Mouse (Mus musculus): ENCODE data around the gene Zfhx2.
"Not testable (repeated sequence)": the region's sequence is repeated elsewhere in the genome, so short reads cannot be mapped to it uniquely, and the experiment has no call there.

Zfhx2 gene

DNA sequence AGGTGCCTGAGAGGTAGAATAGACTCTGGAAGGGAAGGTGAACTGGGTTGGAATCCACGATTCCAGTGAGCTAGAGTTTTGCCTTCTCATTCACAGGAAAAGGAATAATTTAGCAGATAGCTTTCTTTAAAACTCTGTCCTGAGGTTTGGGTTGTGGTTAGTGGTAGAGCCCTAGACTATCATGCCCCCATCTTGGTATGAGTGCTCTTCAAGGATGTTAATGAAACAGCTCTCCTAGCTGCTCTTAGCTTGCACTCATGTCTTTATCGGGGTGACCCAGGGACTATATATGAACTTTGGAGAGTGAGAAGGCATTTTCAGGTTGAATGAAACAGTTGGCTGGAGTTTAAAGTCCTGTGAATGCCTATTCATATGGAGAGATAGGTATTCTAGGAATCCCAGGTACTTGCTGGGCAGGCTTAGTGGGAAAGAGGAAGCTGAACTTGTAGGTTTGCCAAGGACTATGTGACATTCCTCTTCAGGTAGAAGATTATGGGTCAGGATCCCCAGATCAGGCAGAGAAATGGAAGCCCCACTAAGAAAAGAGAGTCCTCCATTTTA lies 44.1 kb downstream of the Zfhx2 start:
- DNase-seq (ENCODE audit: low spot score in 2 of 2): no peak

GRCm38 (mm10) chr14:55043694-55044093 lies 48.4 kb downstream of the Zfhx2 start:
- DNase-seq (ENCODE audit: low spot score in 2 of 2): not testable (repeated sequence)

DNA sequence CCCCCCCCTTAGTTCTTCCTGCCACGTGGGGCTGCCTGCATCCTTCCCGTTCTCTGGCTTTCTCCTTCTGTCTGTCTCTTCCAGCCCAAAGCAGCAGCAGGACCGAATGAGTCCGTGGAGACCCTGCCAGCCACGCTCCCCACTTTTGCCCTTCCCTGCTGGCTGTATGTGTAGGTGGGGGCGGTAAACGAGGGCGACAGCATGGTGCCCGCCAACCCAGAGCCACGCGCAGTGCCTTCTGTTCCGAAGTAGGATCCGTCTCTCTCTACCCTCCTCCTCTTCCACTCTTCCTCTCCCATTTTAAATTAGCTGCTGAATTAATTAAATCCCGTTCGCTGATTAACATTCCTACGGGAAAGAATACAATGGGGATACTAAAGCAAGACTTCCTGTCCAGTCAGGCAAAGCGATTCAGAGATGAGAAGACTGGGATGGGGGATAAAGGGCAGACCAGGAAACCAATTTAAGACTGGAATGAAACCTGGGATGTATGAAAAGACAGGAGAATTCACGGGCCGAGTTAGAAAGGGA lies 59.4 kb downstream of the Zfhx2 start:
- DNase-seq (ENCODE audit: low spot score in 2 of 2): no peak

- peak in 1 of 2 experiments; percentile 62 for DNase-seq (ENCODE audit: low spot score in 2 of 2)
These were observed 63.0 kb downstream of the Zfhx2 start for GRCm38 (mm10) chr14:55029034-55029698.

GRCm38 (mm10) chr14:55028333-55028835 lies 63.7 kb downstream of the Zfhx2 start:
- DNase-seq (ENCODE audit: low spot score in 2 of 2): peak in 1 of 2 experiments; percentile 32

DNA sequence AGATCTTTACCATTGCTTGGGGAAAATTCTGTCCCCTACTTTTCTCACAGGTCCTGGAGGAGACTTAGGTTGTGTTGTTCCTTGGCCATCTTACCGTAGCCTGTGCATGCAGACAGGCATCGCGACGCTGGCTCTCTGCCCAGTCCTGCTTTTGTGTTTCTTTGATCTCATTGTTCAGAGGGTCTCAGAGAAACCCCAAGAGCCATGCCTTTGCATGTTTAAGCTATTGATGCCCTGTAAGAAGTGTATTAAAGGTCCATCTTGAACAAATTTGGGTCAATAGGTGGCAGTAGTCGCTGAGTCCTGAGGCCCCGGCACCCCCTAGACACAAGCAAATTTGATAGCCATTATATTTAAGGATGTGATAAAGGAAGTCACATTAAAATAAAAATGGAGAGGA lies 64.5 kb downstream of the Zfhx2 start:
- peak in 1 of 2 experiments; percentile 32 for DNase-seq (ENCODE audit: low spot score in 2 of 2)

DNA sequence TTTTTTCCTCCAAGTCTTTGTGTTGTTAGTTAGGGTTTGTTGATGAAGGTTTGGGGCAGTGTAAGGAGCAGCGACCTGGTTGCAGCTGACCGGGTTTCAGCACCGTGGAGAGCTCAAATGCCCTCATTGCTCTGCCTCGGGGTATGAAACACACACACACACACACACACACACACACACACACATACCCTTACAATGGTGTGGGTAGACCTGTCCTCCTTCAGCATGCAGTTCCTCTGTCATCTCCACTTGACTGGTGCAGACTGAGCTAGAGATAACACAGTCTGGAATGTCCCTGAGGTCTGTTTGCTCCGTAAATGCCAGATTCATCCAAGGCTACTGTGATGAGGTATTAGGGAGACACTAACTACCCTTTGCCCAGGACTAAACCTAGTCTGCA lies 64.9 kb downstream of the Zfhx2 start:
- DNase-seq (ENCODE audit: low spot score in 2 of 2): no peak

DNA sequence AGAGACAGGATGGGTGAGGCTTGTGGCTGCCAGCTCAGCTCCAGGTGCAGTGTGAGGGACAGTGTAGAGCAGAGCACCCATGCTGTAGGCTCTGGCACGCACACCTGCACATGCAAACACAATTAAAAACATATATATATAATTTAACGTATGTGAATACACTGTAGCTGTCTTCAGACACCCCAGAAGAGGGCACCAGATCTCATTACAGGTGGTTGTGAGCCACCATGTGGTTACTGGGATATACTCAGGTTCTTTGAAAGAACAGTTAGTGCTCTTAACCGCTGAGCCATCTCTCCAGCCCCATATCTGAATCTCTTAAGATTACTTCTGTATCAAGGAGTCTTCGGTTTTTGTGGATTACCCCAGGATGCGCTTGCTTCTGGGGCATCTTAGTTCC lies 66.6 kb downstream of the Zfhx2 start:
- no peak for DNase-seq (ENCODE audit: low spot score in 2 of 2)

DNA sequence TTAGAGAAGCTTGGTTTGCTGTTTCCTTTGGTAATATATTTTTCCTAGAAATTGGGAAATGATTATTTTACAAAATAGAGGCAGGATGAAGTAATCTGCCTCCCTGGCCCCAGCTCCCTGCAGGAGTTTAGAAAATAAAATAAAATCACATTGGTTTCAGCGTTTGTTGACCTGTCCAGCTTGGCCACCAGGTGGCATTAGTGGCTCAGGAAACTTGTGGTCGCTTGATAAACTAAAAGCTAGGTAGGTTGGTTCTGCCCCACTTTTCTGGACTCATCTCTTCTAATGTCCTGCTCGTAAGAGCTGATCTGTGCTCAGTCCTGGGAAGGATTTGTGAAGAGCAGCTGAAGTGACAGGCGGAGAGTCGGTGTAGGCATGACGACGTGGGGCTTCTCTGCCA lies 67.9 kb downstream of the Zfhx2 start:
- peak in 1 of 2 experiments; percentile 69 for DNase-seq (ENCODE audit: low spot score in 2 of 2)

DNA sequence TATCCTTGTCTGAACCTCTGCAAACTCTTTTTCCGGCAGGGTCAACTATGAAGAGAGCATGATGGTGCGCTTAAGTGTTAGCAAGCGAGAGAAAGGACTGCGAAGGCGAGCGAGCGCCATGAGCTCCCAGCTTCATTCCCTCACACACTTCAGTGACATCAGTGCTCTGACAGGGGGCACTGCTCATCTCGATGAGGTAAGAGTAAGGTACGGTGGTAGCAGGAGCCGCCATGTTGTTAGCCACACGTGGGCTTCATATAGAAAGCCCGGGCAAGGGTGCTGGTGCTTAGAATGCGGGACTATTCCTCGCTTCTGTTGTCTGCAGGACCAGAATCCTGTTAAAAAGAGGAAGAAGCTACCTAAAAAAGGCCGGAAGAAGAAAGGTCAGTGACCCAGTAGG lies 69.1 kb downstream of the Zfhx2 start:
- no peak for DNase-seq (ENCODE audit: low spot score in 2 of 2)

GRCm38 (mm10) chr14:55020394-55020793 lies 71.7 kb downstream of the Zfhx2 start:
- no peak for DNase-seq (ENCODE audit: low spot score in 2 of 2)

DNA sequence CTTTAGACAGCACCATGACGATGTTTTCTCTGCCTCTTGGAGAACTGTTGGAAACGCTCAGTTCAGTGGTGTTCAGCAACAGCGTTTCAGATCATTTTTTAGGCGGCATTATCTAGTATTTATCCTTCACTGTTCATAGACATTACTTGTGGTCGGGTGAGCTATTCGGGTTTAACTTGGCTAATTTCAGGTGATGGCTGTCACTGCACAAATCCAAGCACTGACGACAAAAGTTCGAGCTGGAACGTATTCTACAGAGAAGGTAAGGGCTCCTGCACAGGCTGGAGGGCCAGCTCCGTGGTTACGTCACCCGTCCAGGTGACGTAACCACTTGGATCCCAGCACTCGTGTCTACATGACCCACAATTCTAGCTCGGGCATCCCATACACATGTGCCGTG lies 75.2 kb downstream of the Zfhx2 start:
- no peak for DNase-seq (ENCODE audit: low spot score in 2 of 2)

- no peak for DNase-seq (ENCODE audit: low spot score in 2 of 2)
These were observed 76.4 kb downstream of the Zfhx2 start for GRCm38 (mm10) chr14:55015767-55016111.

- peak; percentile 98 to 100 for DNase-seq (ENCODE audit: low spot score in 2 of 2)
These were observed 76.9 kb downstream of the Zfhx2 start, which contains the start of gene Ngdn for GRCm38 (mm10) chr14:55014991-55015766. Ngdn (plus strand) TSS chr14:55015454.

- DNase-seq (ENCODE audit: low spot score in 2 of 2): no peak
These were observed 77.5 kb downstream of the Zfhx2 start for GRCm38 (mm10) chr14:55014591-55014990.

DNA sequence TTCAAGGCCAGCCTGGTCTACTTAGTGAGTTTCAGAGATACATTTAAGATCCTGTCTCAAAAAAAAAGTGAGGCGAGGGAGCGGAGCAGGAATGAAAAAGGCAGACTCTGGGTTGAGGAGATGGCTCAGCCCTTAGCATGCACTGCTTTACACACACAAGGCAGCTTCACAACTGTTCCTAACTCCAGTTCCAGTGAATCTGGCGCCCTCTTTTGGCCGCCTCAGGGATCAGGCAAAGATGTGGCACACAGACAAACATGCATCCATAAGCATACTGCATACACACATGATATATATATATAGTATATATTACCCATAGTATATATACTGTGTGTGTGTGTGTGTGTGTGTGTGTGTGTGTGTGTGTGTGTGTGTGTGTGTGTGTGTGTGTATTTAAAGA lies 81.0 kb downstream of the Zfhx2 start:
- DNase-seq (ENCODE audit: low spot score in 2 of 2): no peak

All from cerebellum, postnatal 4 days (tissue).